Mouse (Mus musculus) B cell, adult 2 months (primary cell): Measurements from ENCODE around the gene Slc41a2.

Experiments
- DNase-seq, 2 experiments: peaks; one replicate each; pipeline ENCODE4 v3.0.0; 2022

Slc41a2 gene

GRCm38 (mm10) chr10:83181831-83182572, 155.7 kb downstream of the Slc41a2 start:
- no peak for DNase-seq
